Mouse (Mus musculus) macrophage (primary cell): ENCODE data around the gene Htatip2. TPM values are rescaled to one million over a fixed set of nuclear protein-coding genes. Genes with fewer than 3 reads are reported as not detected.
A peak's percentile ranks its signal among the peaks of the same experiment; 100 is the strongest.

ENCODE experiments used
- H3K27ac ChIP-seq: fragments of 350-480 bp; formaldehyde crosslinking; 2 replicates; pipeline ENCODE4 v1.9.0; 2021
- H3K36me3 ChIP-seq: fragments of 350-480 bp; formaldehyde crosslinking; 2 replicates; pipeline ENCODE4 v1.9.0; 2021; ENCODE audit errors: inconsistent target
- H3K4me3 ChIP-seq: fragments of 350-480 bp; formaldehyde crosslinking; 2 replicates; pipeline ENCODE4 v1.9.0; 2021; ENCODE audit errors: inconsistent target
- H3K79me2 ChIP-seq: fragments of 350-480 bp; formaldehyde crosslinking; 2 replicates; pipeline ENCODE4 v1.9.0; 2021; ENCODE audit errors: inconsistent target
- WGBS: methylation state at CpG from one replicate; pipeline ENCODE4 v1.1.7; 2026; ENCODE audit warnings: inconsistent platforms; ENCODE audit not compliant: missing documents; 5-methylcytosine and 5-hydroxymethylcytosine counted together
- polyA plus RNA-seq: library from polyadenylated mRNA; stranded (reverse); fragments of 250-400 nt; gene quantifications from 3 replicates; pipeline ENCODE4 v1.2.4, GENCODE M21; 2018; ENCODE audit warnings: inconsistent platforms

Gene Htatip2
- polyA plus RNA-seq, 1 experiment from 2014 or later, result 42.0 TPM

- 93% methylated on average over 9 of the region's 9 CpGs for WGBS
- H3K79me2 ChIP-seq, result no peaks in the 10 kb centered on the region; the same call in 1 of the 2 replicates
- peaks cover 85% of the 10 kb centered on the region for H3K36me3 ChIP-seq
- no peak overlapping the region for H3K27ac ChIP-seq
- H3K4me3 ChIP-seq, result no peak overlapping the region
These were observed 9.6 kb downstream of the Htatip2 start for GRCm38 (mm10) chr7:49768509-49768908.

GRCm38 (mm10) chr7:49774396-49774795 lies 15.5 kb downstream of the Htatip2 start:
- WGBS, result 93% methylated on average over 2 of the region's 2 CpGs
- Histone ChIP-seq H3K27ac (no peak overlapping the region), H3K79me2 (no peaks in the 10 kb centered on the region), H3K4me3 (no peak overlapping the region), H3K36me3 (peaks cover 56% of the 10 kb centered on the region)

- Histone ChIP-seq H3K4me3 (no peak overlapping the region), H3K27ac (no peak overlapping the region), H3K36me3 (peaks cover 29% of the 10 kb centered on the region), H3K79me2 (no peaks in the 10 kb centered on the region)
- 34% methylated on average over 3 of the region's 3 CpGs for WGBS
These were observed 18.7 kb downstream of the Htatip2 start for GRCm38 (mm10) chr7:49777585-49777984.

- WGBS, result under 1% methylated on average over 90 of the region's 92 CpGs
- peaks cover 22% of the 10 kb centered on the region for H3K36me3 ChIP-seq
- no peaks in the 10 kb centered on the region for H3K79me2 ChIP-seq
- peak within 1 kb of the TSS; percentile 13; the same call in 1 of the 2 replicates for H3K4me3 ChIP-seq
- no peak within 1 kb of the TSS for H3K27ac ChIP-seq
These were observed 19.4 kb downstream of the Htatip2 start, which contains the start of gene Prmt3 for GRCm38 (mm10) chr7:49778114-49778901. Gene Prmt3, plus strand, starts transcription at chr7:49778346.

- peaks cover 14% of the 10 kb centered on the region; the same call in 1 of the 2 replicates for H3K36me3 ChIP-seq
- 43% methylated on average over 12 of the region's 12 CpGs for WGBS
- H3K4me3 ChIP-seq, result peak overlapping the region; percentile 13; the same call in 1 of the 2 replicates
- no peaks in the 10 kb centered on the region for H3K79me2 ChIP-seq
- H3K27ac ChIP-seq, result no peak overlapping the region
These were observed 20.1 kb downstream of the Htatip2 start for GRCm38 (mm10) chr7:49778904-49779615.

GRCm38 (mm10) chr7:49783017-49783416 lies 24.1 kb downstream of the Htatip2 start:
- 0 out of 2 replicates have a peak, but pooled peaks cover 9% of the 10 kb centered on the region for H3K36me3 ChIP-seq
- WGBS, result 100% methylated on average over 2 of the region's 2 CpGs
- H3K27ac ChIP-seq, result no peak overlapping the region
- H3K4me3 ChIP-seq, result no peak overlapping the region
- no peaks in the 10 kb centered on the region for H3K79me2 ChIP-seq

GRCm38 (mm10) chr7:49785141-49785540 lies 26.2 kb downstream of the Htatip2 start:
- Histone ChIP-seq H3K27ac (no peak overlapping the region), H3K4me3 (no peak overlapping the region), H3K36me3 (0 out of 2 replicates have a peak, but pooled peaks cover 17% of the 10 kb centered on the region), H3K79me2 (no peaks in the 10 kb centered on the region)
- 98% methylated on average over 7 of the region's 7 CpGs for WGBS

- Histone ChIP-seq H3K79me2 (no peaks in the 10 kb centered on the region), H3K4me3 (no peak overlapping the region), H3K36me3 (peaks cover 21% of the 10 kb centered on the region; the same call in 1 of the 2 replicates), H3K27ac (no peak overlapping the region)
- WGBS, result 72% methylated on average over 12 of the region's 12 CpGs
These were observed 27.9 kb downstream of the Htatip2 start for GRCm38 (mm10) chr7:49786618-49787382.

- no peak overlapping the region for H3K4me3 ChIP-seq
- no peak overlapping the region for H3K27ac ChIP-seq
- WGBS, result 90% methylated on average over 3 of the region's 3 CpGs
- no peaks in the 10 kb centered on the region for H3K79me2 ChIP-seq
- peaks cover 20% of the 10 kb centered on the region; the same call in 1 of the 2 replicates for H3K36me3 ChIP-seq
These were observed 28.4 kb downstream of the Htatip2 start for GRCm38 (mm10) chr7:49787383-49787645.

GRCm38 (mm10) chr7:49794304-49794703 lies 35.4 kb downstream of the Htatip2 start:
- no peaks in the 10 kb centered on the region for H3K79me2 ChIP-seq
- no peak overlapping the region for H3K27ac ChIP-seq
- no peak overlapping the region for H3K4me3 ChIP-seq
- 100% methylated on average over 2 of the region's 2 CpGs for WGBS
- peaks cover 13% of the 10 kb centered on the region; the same call in 1 of the 2 replicates for H3K36me3 ChIP-seq

- no peaks in the 10 kb centered on the region for H3K79me2 ChIP-seq
- 80% methylated on average over 1 of the region's 1 CpGs for WGBS
- H3K27ac ChIP-seq, result no peak overlapping the region
- peaks cover 3% of the 10 kb centered on the region; the same call in 1 of the 2 replicates for H3K36me3 ChIP-seq
- H3K4me3 ChIP-seq, result no peak overlapping the region
These were observed 38.3 kb downstream of the Htatip2 start for GRCm38 (mm10) chr7:49797171-49797570.

- 94% methylated on average over 6 of the region's 6 CpGs for WGBS
- peaks cover 14% of the 10 kb centered on the region; the same call in 1 of the 2 replicates for H3K36me3 ChIP-seq
- no peaks in the 10 kb centered on the region for H3K79me2 ChIP-seq
- H3K27ac ChIP-seq, result no peak overlapping the region
- no peak overlapping the region for H3K4me3 ChIP-seq
These were observed 44.6 kb downstream of the Htatip2 start for GRCm38 (mm10) chr7:49803511-49803910.

GRCm38 (mm10) chr7:49804638-49805165 lies 45.8 kb downstream of the Htatip2 start:
- Histone ChIP-seq H3K27ac (no peak overlapping the region), H3K36me3 (peaks cover 12% of the 10 kb centered on the region; the same call in 1 of the 2 replicates), H3K4me3 (no peak overlapping the region), H3K79me2 (no peaks in the 10 kb centered on the region)
- 95% methylated on average over 5 of the region's 5 CpGs for WGBS

- Histone ChIP-seq H3K79me2 (no peaks in the 10 kb centered on the region), H3K27ac (no peak overlapping the region), H3K4me3 (no peak overlapping the region), H3K36me3 (peaks cover 12% of the 10 kb centered on the region; the same call in 1 of the 2 replicates)
- WGBS, result 89% methylated on average over 3 of the region's 3 CpGs
These were observed 46.7 kb downstream of the Htatip2 start for GRCm38 (mm10) chr7:49805618-49806017.
